In the genomic region with DNA sequence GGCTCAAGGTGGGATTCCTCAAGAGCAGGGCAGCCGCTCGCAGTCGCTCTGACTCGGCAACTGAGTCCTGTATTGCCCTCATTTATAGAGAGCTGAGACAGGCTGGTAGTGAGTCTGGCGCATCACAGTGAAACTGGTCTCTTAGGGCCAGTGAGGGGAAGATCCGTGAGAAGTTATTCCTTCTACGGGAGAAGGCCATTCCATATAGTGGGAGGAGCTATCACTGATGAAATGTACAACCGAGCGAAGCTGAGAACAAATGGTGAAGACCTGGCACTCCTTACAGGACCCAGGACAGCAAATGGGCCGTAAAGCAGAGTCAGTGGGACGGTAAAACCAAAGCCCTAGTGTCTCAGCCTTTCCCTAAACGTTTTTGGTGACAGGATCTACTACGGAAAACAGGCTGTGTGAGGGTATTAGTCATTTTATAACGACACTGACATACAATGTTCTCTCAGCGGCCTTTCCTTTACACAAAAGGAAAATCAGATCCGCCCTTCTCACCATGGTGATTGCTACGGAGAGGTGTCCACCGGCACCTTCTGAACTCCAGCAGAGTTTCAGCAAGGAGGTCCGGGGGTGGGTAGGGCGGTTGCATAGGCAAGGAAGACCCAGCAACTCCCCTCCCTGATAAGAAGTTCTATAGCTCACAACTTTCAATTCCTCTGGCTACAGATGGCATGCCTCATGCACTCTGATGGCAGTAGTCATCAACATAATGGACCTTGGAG, we compare ENCODE assay signal across 28 mouse cellular contexts.
DNase-seq lines count a peak whose midpoint lies in the region; ATAC-seq and TF ChIP-seq lines count a peak whose summit lies in the region.
"Had no signal": no experiment of that assay in that cellular context is flagged by ENCODE, and none has a peak within 500 bp of the region (broad histone marks: within the 10 kb centered on the region; RNA-seq: fewer than 3 reads in every experiment).

No protein-coding gene starts in this region.

- no peak for DNase-seq in neural tube, embryonic 10.5 days (ENCODE audit: extremely low spot score, low spot score)
- DNase-seq in retina, postnatal 1 day, result peak; percentile 21
- DNase-seq in lung, postnatal 10 days, result no peak
- DNase-seq in T-cell, adult 2 months (ENCODE audit: low spot score), result no peak
- DNase-seq: adrenal gland, postnatal 10 days; B cell, adult 2 months; cerebellum, adult 9-11 months; forebrain, postnatal 0 days; gastrocnemius, postnatal 25 days; heart, postnatal 36 days; kidney, postnatal 25 days; layer of hippocampus, postnatal 36 days; liver; lung, postnatal 4 days; right cerebral cortex, adult 18-20 months had no signal

- H3K4me1 ChIP-seq in intestine, embryonic 15.5 days (replicated peaks), result no peaks in the 10 kb centered on the region
- no peaks in the 10 kb centered on the region for H3K4me1 ChIP-seq in intestine, postnatal 0 days (replicated peaks; ENCODE audit: control insufficient read depth, insufficient read depth, low read length)
- peaks cover 14% of the 10 kb centered on the region for H3K4me1 ChIP-seq in neural tube, embryonic 13.5 days (replicated peaks)
- H3K4me1 ChIP-seq in limb, embryonic 13.5 days, result peaks cover 25% of the 10 kb centered on the region
- H3K4me1 ChIP-seq: heart, embryonic 15.5 days; liver, embryonic 15.5 days; lung, embryonic 15.5 days had no signal

- no peaks in the 10 kb centered on the region for H3K36me3 ChIP-seq in intestine, embryonic 15.5 days
- H3K36me3 ChIP-seq in intestine, postnatal 0 days (ENCODE audit: control insufficient read depth, insufficient read depth), result no peaks in the 10 kb centered on the region
- H3K36me3 ChIP-seq in neural tube, embryonic 13.5 days, result no peaks in the 10 kb centered on the region
- H3K36me3 ChIP-seq in limb, embryonic 13.5 days, result no peaks in the 10 kb centered on the region
- H3K36me3 ChIP-seq: embryonic facial prominence, embryonic 12.5 days; G1E; heart, embryonic 15.5 days; hindbrain, embryonic 13.5 days; liver, embryonic 15.5 days; lung, embryonic 15.5 days had no signal

- ATAC-seq in intestine, embryonic 15.5 days, result 0 out of 2 replicates have a peak, but pooled peaks have one; percentile 34
- ATAC-seq in intestine, postnatal 0 days, result no peak
- ATAC-seq in neural tube, embryonic 13.5 days (ENCODE audit: low read depth), result 0 out of 2 replicates have a peak, but pooled peaks have one; percentile 65
- peak; percentile 28; the same call in 1 of the 2 replicates for ATAC-seq in limb, embryonic 13.5 days (ENCODE audit: low FRiP score, low read depth)
- ATAC-seq: activated CD4-positive, CD25-positive, alpha-beta regulatory T cell, adult 4 months; forebrain, postnatal 0 days; Patski had no signal

- no peak overlapping the region for H3K4me2 ChIP-seq in intestine, embryonic 15.5 days (replicated peaks)
- no peak overlapping the region for H3K4me2 ChIP-seq in intestine, postnatal 0 days (replicated peaks; ENCODE audit: low read depth)
- peak overlapping the region; percentile 2; the same call in 1 of the 2 replicates for H3K4me2 ChIP-seq in neural tube, embryonic 13.5 days
- peak overlapping the region; percentile 52 for H3K4me2 ChIP-seq in limb, embryonic 13.5 days (replicated peaks)
- H3K4me2 ChIP-seq: embryonic facial prominence, embryonic 12.5 days; heart, embryonic 15.5 days; hindbrain, embryonic 13.5 days; liver, embryonic 15.5 days; lung, embryonic 15.5 days had no signal

- 46% methylated on average over 20 of the region's 20 CpGs for WGBS in intestine, embryonic 15.5 days
- WGBS in intestine, postnatal 0 days, result 60% methylated on average over 20 of the region's 20 CpGs
- 40% methylated on average over 20 of the region's 20 CpGs for WGBS in neural tube, embryonic 13.5 days
- 28% methylated on average over 20 of the region's 20 CpGs for WGBS in limb, embryonic 13.5 days

- H3K9me3 ChIP-seq in intestine, embryonic 15.5 days, result no peaks in the 10 kb centered on the region
- H3K9me3 ChIP-seq in intestine, postnatal 0 days (ENCODE audit: control insufficient read depth), result no peaks in the 10 kb centered on the region
- H3K9me3 ChIP-seq in neural tube, embryonic 13.5 days, result no peaks in the 10 kb centered on the region
- H3K9me3 ChIP-seq in limb, embryonic 13.5 days, result no peaks in the 10 kb centered on the region
- H3K9me3 ChIP-seq: embryonic facial prominence, embryonic 12.5 days; G1E; heart, embryonic 15.5 days; hindbrain, embryonic 13.5 days; liver, embryonic 15.5 days; lung, embryonic 15.5 days had no signal

- TF ChIP-seq CTCF in intestine, postnatal 0 days (IDR thresholded peaks at IDR 0.05; ENCODE audit: low read depth), result no peak

- no peak overlapping the region for H3K4me3 ChIP-seq in intestine, embryonic 15.5 days (replicated peaks)
- H3K4me3 ChIP-seq in intestine, postnatal 0 days (ENCODE audit: low read depth, low read length), result no peak overlapping the region
- H3K4me3 ChIP-seq in neural tube, embryonic 13.5 days, result no peak overlapping the region
- H3K4me3 ChIP-seq in limb, embryonic 13.5 days, result peak overlapping the region; percentile 11
- H3K4me3 ChIP-seq: embryonic facial prominence, embryonic 12.5 days; heart, embryonic 15.5 days; hindbrain, embryonic 13.5 days; liver, embryonic 15.5 days; lung, embryonic 15.5 days had no signal

- H3K27me3 ChIP-seq in intestine, embryonic 15.5 days (replicated peaks), result no peaks in the 10 kb centered on the region
- no peaks in the 10 kb centered on the region for H3K27me3 ChIP-seq in intestine, postnatal 0 days (replicated peaks; ENCODE audit: control insufficient read depth, insufficient read depth, low read length)
- peaks cover 26% of the 10 kb centered on the region for H3K27me3 ChIP-seq in neural tube, embryonic 13.5 days
- peaks cover 10% of the 10 kb centered on the region for H3K27me3 ChIP-seq in limb, embryonic 13.5 days
- H3K27me3 ChIP-seq: CH12.LX; embryonic facial prominence, embryonic 12.5 days; heart, embryonic 15.5 days; hindbrain, embryonic 13.5 days; liver, embryonic 15.5 days; lung, embryonic 15.5 days; Patski had no signal

- H3K9ac ChIP-seq in intestine, embryonic 15.5 days, result no peak overlapping the region
- no peak overlapping the region for H3K9ac ChIP-seq in intestine, postnatal 0 days (ENCODE audit: low read depth, low read length)
- H3K9ac ChIP-seq in neural tube, embryonic 13.5 days, result no peak overlapping the region
- no peak overlapping the region for H3K9ac ChIP-seq in limb, embryonic 13.5 days
- H3K9ac ChIP-seq: embryonic facial prominence, embryonic 12.5 days; forebrain, postnatal 0 days; heart, embryonic 15.5 days; hindbrain, embryonic 13.5 days; liver, embryonic 15.5 days; lung, embryonic 15.5 days had no signal

- H3K27ac ChIP-seq in intestine, embryonic 15.5 days, result no peak overlapping the region
- H3K27ac ChIP-seq in intestine, postnatal 0 days (ENCODE audit: low read depth, low read length), result no peak overlapping the region
- no peak overlapping the region for H3K27ac ChIP-seq in neural tube, embryonic 13.5 days (replicated peaks)
- H3K27ac ChIP-seq in limb, embryonic 13.5 days, result no peak overlapping the region
- H3K27ac ChIP-seq: embryonic facial prominence, embryonic 12.5 days; heart, embryonic 15.5 days; hindbrain, embryonic 13.5 days; liver, embryonic 15.5 days; lung, embryonic 15.5 days had no signal

Comparison
In these comparisons a context has a peak if more than half of its experiments do, and no peak if none do; other contexts are left out.
1. H3K4me2 ChIP-seq: peak in neural tube, embryonic 13.5 days (single experiment) and limb, embryonic 13.5 days (single experiment); none in intestine, embryonic 15.5 days (single experiment) and intestine, postnatal 0 days (single experiment).